Mouse (Mus musculus): ENCODE data around the gene Slc9a9. TPM values are rescaled to one million over a fixed set of nuclear protein-coding genes. Genes with fewer than 3 reads are reported as not detected.

Slc9a9 gene
- polyA plus RNA-seq, 1 experiment from 2014 or later, result 2.6 TPM

GRCm38 (mm10) chr9:95254162-95254561 lies 584.5 kb downstream of the Slc9a9 start:
- WGBS, result 87% methylated on average over 4 of the region's 4 CpGs
- Histone ChIP-seq H3K4me3 (no peak overlapping the region), H3K36me3 (replicated peaks) (no peaks in the 10 kb centered on the region), H3K9me3 (no peaks in the 10 kb centered on the region), H3K27ac (replicated peaks) (no peak overlapping the region), H3K4me1 (no peaks in the 10 kb centered on the region), H3K27me3 (replicated peaks; ENCODE audit: low read depth, poor library complexity, severe bottlenecking) (no peaks in the 10 kb centered on the region)
- DNase-seq (ENCODE audit: low spot score), result no peak

- 93% methylated on average over 6 of the region's 6 CpGs for WGBS
- no peak for DNase-seq (ENCODE audit: low spot score)
- no peaks in the 10 kb centered on the region for H3K27me3 ChIP-seq (replicated peaks; ENCODE audit: low read depth, poor library complexity, severe bottlenecking)
- no peaks in the 10 kb centered on the region for H3K36me3 ChIP-seq (replicated peaks)
- no peaks in the 10 kb centered on the region for H3K9me3 ChIP-seq
- H3K27ac ChIP-seq (replicated peaks), result no peak overlapping the region
- no peak overlapping the region for H3K4me3 ChIP-seq
- no peaks in the 10 kb centered on the region for H3K4me1 ChIP-seq
Observed at GRCm38 (mm10) chr9:95255844-95256243, 586.1 kb downstream of the Slc9a9 start.

GRCm38 (mm10) chr9:95256680-95257316 lies 587.1 kb downstream of the Slc9a9 start:
- no peak for DNase-seq (ENCODE audit: low spot score)
- Histone ChIP-seq H3K27ac (replicated peaks) (no peak overlapping the region), H3K36me3 (replicated peaks) (no peaks in the 10 kb centered on the region), H3K27me3 (replicated peaks; ENCODE audit: low read depth, poor library complexity, severe bottlenecking) (no peaks in the 10 kb centered on the region), H3K4me1 (no peaks in the 10 kb centered on the region), H3K4me3 (no peak overlapping the region), H3K9me3 (no peaks in the 10 kb centered on the region)
- 90% methylated on average over 21 of the region's 21 CpGs for WGBS

GRCm38 (mm10) chr9:95262851-95263250 lies 593.1 kb downstream of the Slc9a9 start:
- 67% methylated on average over 3 of the region's 3 CpGs for WGBS
- H3K36me3 ChIP-seq (replicated peaks), result no peaks in the 10 kb centered on the region
- H3K27ac ChIP-seq (replicated peaks), result no peak overlapping the region

GRCm38 (mm10) chr9:95263867-95264509 lies 594.3 kb downstream of the Slc9a9 start:
- no peaks in the 10 kb centered on the region for H3K27me3 ChIP-seq (replicated peaks; ENCODE audit: low read depth, poor library complexity, severe bottlenecking)
- H3K9me3 ChIP-seq, result no peaks in the 10 kb centered on the region
- 85% methylated on average over 9 of the region's 9 CpGs for WGBS
- H3K36me3 ChIP-seq (replicated peaks), result no peaks in the 10 kb centered on the region
- H3K4me3 ChIP-seq, result no peak overlapping the region
- H3K4me1 ChIP-seq, result peaks cover 8% of the 10 kb centered on the region
- DNase-seq (ENCODE audit: low spot score), result no peak
- H3K27ac ChIP-seq (replicated peaks), result no peak overlapping the region; the same call in 1 of the 2 replicates

More at GRCm38 (mm10) chr9:95262851-95263250, 593.1 kb downstream of the Slc9a9 start:
- no peaks in the 10 kb centered on the region for H3K27me3 ChIP-seq (replicated peaks; ENCODE audit: low read depth, poor library complexity, severe bottlenecking)
- H3K4me1 ChIP-seq, result peaks cover 8% of the 10 kb centered on the region
- H3K9me3 ChIP-seq, result no peaks in the 10 kb centered on the region
- H3K4me3 ChIP-seq, result no peak overlapping the region
- no peak for DNase-seq (ENCODE audit: low spot score)

GRCm38 (mm10) chr9:95266179-95266578 lies 596.5 kb downstream of the Slc9a9 start:
- no peak overlapping the region for H3K4me3 ChIP-seq
- no peaks in the 10 kb centered on the region for H3K27me3 ChIP-seq (replicated peaks; ENCODE audit: low read depth, poor library complexity, severe bottlenecking)
- peaks cover 8% of the 10 kb centered on the region for H3K4me1 ChIP-seq
- H3K36me3 ChIP-seq (replicated peaks), result no peaks in the 10 kb centered on the region
- WGBS, result 52% methylated on average over 2 of the region's 2 CpGs
- no peak for DNase-seq (ENCODE audit: low spot score)
- no peak overlapping the region for H3K27ac ChIP-seq (replicated peaks)
- H3K9me3 ChIP-seq, result no peaks in the 10 kb centered on the region

- H3K36me3 ChIP-seq (replicated peaks), result no peaks in the 10 kb centered on the region
- WGBS, result 75% methylated on average over 2 of the region's 2 CpGs
- DNase-seq (ENCODE audit: low spot score), result no peak
- no peaks in the 10 kb centered on the region for H3K9me3 ChIP-seq
- no peaks in the 10 kb centered on the region for H3K27me3 ChIP-seq (replicated peaks; ENCODE audit: low read depth, poor library complexity, severe bottlenecking)
- H3K4me3 ChIP-seq, result no peak overlapping the region
- no peak overlapping the region for H3K27ac ChIP-seq (replicated peaks)
- peaks cover 8% of the 10 kb centered on the region for H3K4me1 ChIP-seq
Observed at GRCm38 (mm10) chr9:95266924-95267323, 597.2 kb downstream of the Slc9a9 start.

- Histone ChIP-seq H3K27ac (replicated peaks) (no peak overlapping the region), H3K27me3 (replicated peaks; ENCODE audit: low read depth, poor library complexity, severe bottlenecking) (no peaks in the 10 kb centered on the region), H3K4me3 (no peak overlapping the region), H3K36me3 (replicated peaks) (no peaks in the 10 kb centered on the region), H3K4me1 (peaks cover 9% of the 10 kb centered on the region), H3K9me3 (no peaks in the 10 kb centered on the region)
- no peak for DNase-seq (ENCODE audit: low spot score)
- 70% methylated on average over 10 of the region's 10 CpGs for WGBS
Observed at GRCm38 (mm10) chr9:95279590-95280344, 610.1 kb downstream of the Slc9a9 start.

Small RNA genes within 50 kb of the gene (microRNA-seq; reads per million reads assigned to microRNA genes)
- gene Mir7656, result not detected

Other genes with a start within 250 kb of the Slc9a9 start
- gene 1190002N15Rik, start 131.8 kb upstream of the Slc9a9 start, polyA plus RNA-seq (2016; fragmentation: Nextera tagmentation; extraction: Ambion mirVana), result 6.4 TPM in 2 replicates

Measured in embryonic facial prominence, embryonic 10.5 days (tissue).